Mouse (Mus musculus): Measurements from ENCODE around the gene Arhgef7. TPM values are rescaled to one million over a fixed set of nuclear protein-coding genes. Genes with fewer than 3 reads are reported as not detected.
"Not testable (repeated sequence)": the region's sequence is repeated elsewhere in the genome, so short reads cannot be mapped to it uniquely, and the experiment has no call there.

The Arhgef7 gene
- total RNA-seq, 2 experiments from 2014 or later, result 28.2 to 52.1 TPM

GRCm38 (mm10) chr8:11822550-11823060 is 95.1 kb downstream of the Arhgef7 start:
- ATAC-seq (replicated peaks; ENCODE audit: low FRiP score, low TSS enrichment, poor library complexity, severe bottlenecking), result no peak

- ATAC-seq (replicated peaks; ENCODE audit: low FRiP score, low TSS enrichment, poor library complexity, severe bottlenecking), result no peak
Observed at GRCm38 (mm10) chr8:11825756-11826155, 98.2 kb downstream of the Arhgef7 start.

- no peak for ATAC-seq (replicated peaks; ENCODE audit: low FRiP score, low TSS enrichment, poor library complexity, severe bottlenecking)
Observed at GRCm38 (mm10) chr8:11827312-11827711, 99.8 kb downstream of the Arhgef7 start.

GRCm38 (mm10) chr8:11830214-11831046 is 102.9 kb downstream of the Arhgef7 start:
- ATAC-seq (replicated peaks; ENCODE audit: low FRiP score, low TSS enrichment, poor library complexity, severe bottlenecking), result no peak

GRCm38 (mm10) chr8:11831174-11831573 is 103.7 kb downstream of the Arhgef7 start:
- no peak for ATAC-seq (replicated peaks; ENCODE audit: low FRiP score, low TSS enrichment, poor library complexity, severe bottlenecking)

GRCm38 (mm10) chr8:11831939-11832338 is 104.4 kb downstream of the Arhgef7 start:
- ATAC-seq (replicated peaks; ENCODE audit: low FRiP score, low TSS enrichment, poor library complexity, severe bottlenecking), result peak; percentile 43; the same call in 1 of the 2 replicates

- ATAC-seq (replicated peaks; ENCODE audit: low FRiP score, low TSS enrichment, poor library complexity, severe bottlenecking), result no peak
Observed at GRCm38 (mm10) chr8:11833157-11833556, 105.6 kb downstream of the Arhgef7 start.

GRCm38 (mm10) chr8:11834200-11834599 is 106.7 kb downstream of the Arhgef7 start:
- no peak for ATAC-seq (replicated peaks; ENCODE audit: low FRiP score, low TSS enrichment, poor library complexity, severe bottlenecking)

- no peak for ATAC-seq (replicated peaks; ENCODE audit: low FRiP score, low TSS enrichment, poor library complexity, severe bottlenecking)
Observed at GRCm38 (mm10) chr8:11834691-11835090, 107.2 kb downstream of the Arhgef7 start.

- no peak for ATAC-seq (replicated peaks; ENCODE audit: low FRiP score, low TSS enrichment, poor library complexity, severe bottlenecking)
Observed at GRCm38 (mm10) chr8:11840174-11840573, 112.7 kb downstream of the Arhgef7 start, which contains the start of gene Tex29. Gene Tex29 (plus strand): TSS chr8:11840474.

- no peak for ATAC-seq (replicated peaks; ENCODE audit: low FRiP score, low TSS enrichment, poor library complexity, severe bottlenecking)
Observed at GRCm38 (mm10) chr8:11841571-11841970, 114.0 kb downstream of the Arhgef7 start.

- ATAC-seq (replicated peaks; ENCODE audit: low FRiP score, low TSS enrichment, poor library complexity, severe bottlenecking), result no peak
Observed at GRCm38 (mm10) chr8:11842757-11843156, 115.2 kb downstream of the Arhgef7 start.

- ATAC-seq (replicated peaks; ENCODE audit: low FRiP score, low TSS enrichment, poor library complexity, severe bottlenecking), result no peak
Observed at GRCm38 (mm10) chr8:11843677-11844315, 116.3 kb downstream of the Arhgef7 start.

GRCm38 (mm10) chr8:11844316-11844685 is 116.8 kb downstream of the Arhgef7 start:
- ATAC-seq (replicated peaks; ENCODE audit: low FRiP score, low TSS enrichment, poor library complexity, severe bottlenecking), result no peak

- ATAC-seq (replicated peaks; ENCODE audit: low FRiP score, low TSS enrichment, poor library complexity, severe bottlenecking), result no peak
Observed at GRCm38 (mm10) chr8:11846807-11847206, 119.3 kb downstream of the Arhgef7 start.

- ATAC-seq (replicated peaks; ENCODE audit: low FRiP score, low TSS enrichment, poor library complexity, severe bottlenecking), result no peak
Observed at GRCm38 (mm10) chr8:11867832-11868231, 140.3 kb downstream of the Arhgef7 start.

- ATAC-seq (replicated peaks; ENCODE audit: low FRiP score, low TSS enrichment, poor library complexity, severe bottlenecking), result not testable (repeated sequence)
Observed at GRCm38 (mm10) chr8:11874227-11874626, 146.7 kb downstream of the Arhgef7 start.

- no peak for ATAC-seq (replicated peaks; ENCODE audit: low FRiP score, low TSS enrichment, poor library complexity, severe bottlenecking)
Observed at GRCm38 (mm10) chr8:11884646-11885045, 157.1 kb downstream of the Arhgef7 start.
